In genomic region chr17:25950706-25951105, GRCm38 (mm10) we compare ENCODE assay signal across 12 mouse cellular contexts. TPM values are rescaled to one million over a fixed set of nuclear protein-coding genes. Genes with fewer than 3 reads are reported as not detected.
DNase-seq lines count a peak whose midpoint lies in the region; ATAC-seq and TF ChIP-seq lines count a peak whose summit lies in the region.
"Had no signal": no experiment of that assay in that cellular context is flagged by ENCODE, and none has a peak within 500 bp of the region (broad histone marks: within the 10 kb centered on the region; RNA-seq: fewer than 3 reads in every experiment).

No protein-coding gene starts in this region.

- TF ChIP-seq EP300 in stomach, postnatal 0 days (optimal IDR thresholded peaks at IDR 0.05) = no peak
- TF ChIP-seq EP300 in liver, postnatal 0 days (IDR thresholded peaks at IDR 0.05; ENCODE audit: low read depth) = no peak

- H3K9me3 ChIP-seq in intestine, embryonic 15.5 days = no peaks in the 10 kb centered on the region
- H3K9me3 ChIP-seq in intestine, postnatal 0 days (ENCODE audit: control insufficient read depth) = no peaks in the 10 kb centered on the region
- no peaks in the 10 kb centered on the region for H3K9me3 ChIP-seq in stomach, embryonic 14.5 days (ENCODE audit: control insufficient read depth, low read depth, low read length)
- no peaks in the 10 kb centered on the region for H3K9me3 ChIP-seq in stomach, postnatal 0 days (ENCODE audit: control insufficient read depth, low read length)
- no peaks in the 10 kb centered on the region for H3K9me3 ChIP-seq in liver, postnatal 0 days (ENCODE audit: low read length)
- H3K9me3 ChIP-seq: lung, embryonic 15.5 days; megakaryocyte, embryonic 14.5 days had no signal

- H3K9ac ChIP-seq in intestine, embryonic 15.5 days = no peak overlapping the region
- no peak overlapping the region for H3K9ac ChIP-seq in intestine, postnatal 0 days (ENCODE audit: low read depth, low read length)
- H3K9ac ChIP-seq in stomach, embryonic 14.5 days (replicated peaks; ENCODE audit: low read depth, low read length) = 0 out of 2 replicates have a peak overlapping the region, but pooled peaks have one; percentile 18
- H3K9ac ChIP-seq in stomach, postnatal 0 days (ENCODE audit: low read length) = no peak overlapping the region
- H3K9ac ChIP-seq in liver, postnatal 0 days (replicated peaks) = no peak overlapping the region
- H3K9ac ChIP-seq: lung, embryonic 15.5 days had no signal

- H3K4me2 ChIP-seq in intestine, embryonic 15.5 days (replicated peaks) = peak overlapping the region; percentile 88
- H3K4me2 ChIP-seq in intestine, postnatal 0 days (replicated peaks; ENCODE audit: low read depth) = no peak overlapping the region
- H3K4me2 ChIP-seq in stomach, embryonic 14.5 days (replicated peaks; ENCODE audit: low read depth, low read length) = 0 out of 2 replicates have a peak overlapping the region, but pooled peaks have one; percentile 71
- no peak overlapping the region for H3K4me2 ChIP-seq in stomach, postnatal 0 days (replicated peaks; ENCODE audit: low read depth)
- peak overlapping the region; percentile 72; the same call in 1 of the 2 replicates for H3K4me2 ChIP-seq in liver, postnatal 0 days (ENCODE audit: low read depth, low read length)

- H3K27me3 ChIP-seq in intestine, embryonic 15.5 days (replicated peaks) = peaks cover 41% of the 10 kb centered on the region
- H3K27me3 ChIP-seq in intestine, postnatal 0 days (replicated peaks; ENCODE audit: control insufficient read depth, insufficient read depth, low read length) = peaks cover 38% of the 10 kb centered on the region
- H3K27me3 ChIP-seq in stomach, embryonic 14.5 days (ENCODE audit: control insufficient read depth, insufficient read depth, low read length) = peaks cover 28% of the 10 kb centered on the region
- H3K27me3 ChIP-seq in stomach, postnatal 0 days (ENCODE audit: control insufficient read depth, insufficient read depth, low read length) = 0 out of 2 replicates have a peak, but pooled peaks cover 4% of the 10 kb centered on the region
- peaks cover 42% of the 10 kb centered on the region for H3K27me3 ChIP-seq in liver, postnatal 0 days (ENCODE audit: insufficient read depth, low read length)

- no peak for ATAC-seq in intestine, embryonic 15.5 days
- no peak for ATAC-seq in intestine, postnatal 0 days
- no peak for ATAC-seq in stomach, embryonic 14.5 days (ENCODE audit: insufficient number of reproducible peaks, insufficient read depth, low FRiP score, low read depth)
- ATAC-seq in stomach, postnatal 0 days (ENCODE audit: low FRiP score, low TSS enrichment) = no peak
- no peak for ATAC-seq in liver, postnatal 0 days

- H3K36me3 ChIP-seq in intestine, embryonic 15.5 days = no peaks in the 10 kb centered on the region
- no peaks in the 10 kb centered on the region; the same call in 1 of the 2 replicates for H3K36me3 ChIP-seq in intestine, postnatal 0 days (ENCODE audit: control insufficient read depth, insufficient read depth)
- no peaks in the 10 kb centered on the region for H3K36me3 ChIP-seq in stomach, embryonic 14.5 days (ENCODE audit: control insufficient read depth, insufficient read depth, low read length)
- H3K36me3 ChIP-seq in stomach, postnatal 0 days (ENCODE audit: control insufficient read depth, insufficient read depth, low read length) = no peaks in the 10 kb centered on the region
- no peaks in the 10 kb centered on the region for H3K36me3 ChIP-seq in liver, postnatal 0 days (replicated peaks; ENCODE audit: insufficient read depth, low read length)
- H3K36me3 ChIP-seq: lung, embryonic 15.5 days had no signal

- no CpG with 5 or more reads among the region's 3 CpGs for whole genome bisulfite sequencing in intestine, embryonic 15.5 days
- no CpG with 5 or more reads among the region's 3 CpGs for WGBS in intestine, postnatal 0 days
- WGBS in stomach, embryonic 14.5 days = no CpG with 5 or more reads among the region's 3 CpGs
- no CpG with 5 or more reads among the region's 3 CpGs for WGBS in stomach, postnatal 0 days
- 0% methylated on average over 1 of the region's 3 CpGs for WGBS in liver, postnatal 0 days (ENCODE audit: insufficient replicate concordance)

- H3K27ac ChIP-seq in intestine, embryonic 15.5 days = no peak overlapping the region
- H3K27ac ChIP-seq in intestine, postnatal 0 days (ENCODE audit: low read depth, low read length) = no peak overlapping the region
- no peak overlapping the region for H3K27ac ChIP-seq in stomach, embryonic 14.5 days (ENCODE audit: low read length)
- H3K27ac ChIP-seq in stomach, postnatal 0 days (replicated peaks) = no peak overlapping the region
- no peak overlapping the region for H3K27ac ChIP-seq in liver, postnatal 0 days (ENCODE audit: low read depth)
- H3K27ac ChIP-seq: lung, embryonic 15.5 days had no signal

- peaks cover 12% of the 10 kb centered on the region for H3K4me1 ChIP-seq in intestine, embryonic 15.5 days (replicated peaks)
- H3K4me1 ChIP-seq in intestine, postnatal 0 days (replicated peaks; ENCODE audit: control insufficient read depth, insufficient read depth, low read length) = no peaks in the 10 kb centered on the region
- H3K4me1 ChIP-seq in stomach, embryonic 14.5 days (ENCODE audit: control insufficient read depth, insufficient read depth, low read length) = peaks cover 8% of the 10 kb centered on the region; the same call in 1 of the 2 replicates
- H3K4me1 ChIP-seq in stomach, postnatal 0 days (replicated peaks; ENCODE audit: control insufficient read depth, insufficient read depth) = no peaks in the 10 kb centered on the region
- peaks cover 30% of the 10 kb centered on the region for H3K4me1 ChIP-seq in liver, postnatal 0 days (ENCODE audit: insufficient read depth)

- DNase-seq in cerebellum, adult 9-10 months = peak; percentile 62
- DNase-seq in cerebellum, adult 11 months = no peak
- DNase-seq in stomach, postnatal 0 days (ENCODE audit: low spot score) = no peak
- DNase-seq in liver, postnatal 0 days = no peak
- DNase-seq in B cell, adult 2 months = no peak
- DNase-seq: adrenal gland, postnatal 10 days; thymus, adult 18-20 months had no signal

- no peak overlapping the region for H3K4me3 ChIP-seq in intestine, embryonic 15.5 days (replicated peaks)
- H3K4me3 ChIP-seq in intestine, postnatal 0 days (ENCODE audit: low read depth, low read length) = no peak overlapping the region
- no peak overlapping the region for H3K4me3 ChIP-seq in stomach, embryonic 14.5 days (ENCODE audit: low read depth, low read length)
- H3K4me3 ChIP-seq in stomach, postnatal 0 days (ENCODE audit: low read depth, low read length) = no peak overlapping the region
- no peak overlapping the region for H3K4me3 ChIP-seq in liver, postnatal 0 days (ENCODE audit: low read depth, low read length)

- no peak for TF ChIP-seq CTCF in intestine, postnatal 0 days (IDR thresholded peaks at IDR 0.05; ENCODE audit: low read depth)
- no peak for TF ChIP-seq CTCF in stomach, postnatal 0 days (IDR thresholded peaks at IDR 0.05; ENCODE audit: low read depth)
- no peak for TF ChIP-seq CTCF in liver, postnatal 0 days (IDR thresholded peaks at IDR 0.05; ENCODE audit: low read depth)

RNA-seq across cellular contexts. Expression of gene A930017K11Rik, which starts 1.7 kb away (rescaled TPM):
- 0.20 and 0.28 TPM in 2 replicates for polyA plus RNA-seq in intestine, embryonic 15.5 days (2015; fragmentation: Nextera tagmentation; extraction: Ambion mirVana)
- polyA plus RNA-seq in intestine, postnatal 0 days (2015; fragmentation: Nextera tagmentation; extraction: Ambion mirVana) = 0.05 and 0.09 TPM in 2 replicates
- polyA plus RNA-seq in stomach, embryonic 14.5 days (2014; fragmentation: Nextera tagmentation; extraction: Ambion mirVana) = 0.32 and 0.41 TPM in 2 replicates
- 0.06 TPM in 1 of 2 replicates, not detected in the other for polyA plus RNA-seq in stomach, postnatal 0 days (2015; fragmentation: Nextera tagmentation; extraction: Ambion mirVana)
- not detected in 2 replicates for polyA plus RNA-seq in liver, postnatal 0 days (2015; fragmentation: Nextera tagmentation; extraction: Ambion mirVana)

RNA-seq across cellular contexts. Expression of gene Nhlrc4, which starts 5.9 kb away (rescaled TPM):
- polyA plus RNA-seq in intestine, embryonic 15.5 days (2015; fragmentation: Nextera tagmentation; extraction: Ambion mirVana) = 0.10 and 0.46 TPM in 2 replicates
- not detected in 2 replicates for polyA plus RNA-seq in intestine, postnatal 0 days (2015; fragmentation: Nextera tagmentation; extraction: Ambion mirVana)
- 0.72 TPM in 1 of 2 replicates, not detected in the other for polyA plus RNA-seq in stomach, embryonic 14.5 days (2014; fragmentation: Nextera tagmentation; extraction: Ambion mirVana)
- polyA plus RNA-seq in stomach, postnatal 0 days (2015; fragmentation: Nextera tagmentation; extraction: Ambion mirVana) = not detected in 2 replicates
- 2.0 and 3.8 TPM in 2 replicates for polyA plus RNA-seq in liver, postnatal 0 days (2015; fragmentation: Nextera tagmentation; extraction: Ambion mirVana)

RNA-seq across cellular contexts. Expression of gene Pigq, which starts 6.0 kb away (rescaled TPM):
- 52.1 and 56.4 TPM in 2 replicates for polyA plus RNA-seq in intestine, embryonic 15.5 days (2015; fragmentation: Nextera tagmentation; extraction: Ambion mirVana)
- polyA plus RNA-seq in intestine, postnatal 0 days (2015; fragmentation: Nextera tagmentation; extraction: Ambion mirVana) = 34.9 and 37.2 TPM in 2 replicates
- 59.4 and 59.7 TPM in 2 replicates for polyA plus RNA-seq in stomach, embryonic 14.5 days (2014; fragmentation: Nextera tagmentation; extraction: Ambion mirVana)
- polyA plus RNA-seq in stomach, postnatal 0 days (2015; fragmentation: Nextera tagmentation; extraction: Ambion mirVana) = 25.4 and 29.9 TPM in 2 replicates
- 56.0 and 58.7 TPM in 2 replicates for polyA plus RNA-seq in liver, postnatal 0 days (2015; fragmentation: Nextera tagmentation; extraction: Ambion mirVana)

RNA-seq across cellular contexts. Expression of gene Rab40c, which starts 31.2 kb away (rescaled TPM):
- polyA plus RNA-seq in intestine, embryonic 15.5 days (2015; fragmentation: Nextera tagmentation; extraction: Ambion mirVana) = 21.4 and 24.9 TPM in 2 replicates
- polyA plus RNA-seq in intestine, postnatal 0 days (2015; fragmentation: Nextera tagmentation; extraction: Ambion mirVana) = 15.8 and 16.9 TPM in 2 replicates
- polyA plus RNA-seq in stomach, embryonic 14.5 days (2014; fragmentation: Nextera tagmentation; extraction: Ambion mirVana) = 17.0 and 17.2 TPM in 2 replicates
- 20.2 TPM in 2 replicates for polyA plus RNA-seq in stomach, postnatal 0 days (2015; fragmentation: Nextera tagmentation; extraction: Ambion mirVana)
- polyA plus RNA-seq in liver, postnatal 0 days (2015; fragmentation: Nextera tagmentation; extraction: Ambion mirVana) = 6.5 and 7.3 TPM in 2 replicates

RNA-seq across cellular contexts. Expression of gene Capn15, which starts 34.9 kb away (rescaled TPM):
- 18.5 and 25.1 TPM in 2 replicates for polyA plus RNA-seq in intestine, embryonic 15.5 days (2015; fragmentation: Nextera tagmentation; extraction: Ambion mirVana)
- polyA plus RNA-seq in intestine, postnatal 0 days (2015; fragmentation: Nextera tagmentation; extraction: Ambion mirVana) = 29.5 and 37.4 TPM in 2 replicates
- polyA plus RNA-seq in stomach, embryonic 14.5 days (2014; fragmentation: Nextera tagmentation; extraction: Ambion mirVana) = 23.9 and 27.1 TPM in 2 replicates
- 12.5 and 13.7 TPM in 2 replicates for polyA plus RNA-seq in stomach, postnatal 0 days (2015; fragmentation: Nextera tagmentation; extraction: Ambion mirVana)
- polyA plus RNA-seq in liver, postnatal 0 days (2015; fragmentation: Nextera tagmentation; extraction: Ambion mirVana) = 6.6 and 8.3 TPM in 2 replicates

Comparison
In these comparisons a context has a peak if more than half of its experiments do, and no peak if none do; other contexts are left out.
1. H3K4me2 ChIP-seq: peak in intestine, embryonic 15.5 days (single experiment), stomach, embryonic 14.5 days (single experiment) and liver, postnatal 0 days (single experiment); none in intestine, postnatal 0 days (single experiment) and stomach, postnatal 0 days (single experiment).